12 mouse cellular contexts compared by ENCODE assay signal in the genomic region with DNA sequence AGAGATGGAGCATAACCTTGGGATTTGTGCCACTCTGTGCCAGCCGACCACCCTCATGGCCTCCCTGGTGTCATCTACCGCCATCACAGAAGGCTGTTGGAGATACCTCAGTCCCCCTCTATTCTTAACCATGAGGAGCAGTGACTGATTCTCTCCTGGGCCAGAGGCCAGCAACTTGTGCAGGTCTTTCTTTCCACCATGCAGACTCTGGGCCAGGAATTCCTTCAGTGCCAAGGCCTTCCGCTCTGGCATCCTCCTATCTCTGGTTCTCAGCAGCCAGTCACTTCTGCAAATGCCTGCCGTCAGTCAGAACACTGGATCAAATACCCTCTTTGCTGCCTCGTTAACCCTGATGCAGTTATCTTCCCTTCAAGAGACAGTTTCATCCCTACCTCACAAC. TPM values are rescaled to one million over a fixed set of nuclear protein-coding genes. Genes with fewer than 3 reads are reported as not detected.
DNase-seq lines count a peak whose midpoint lies in the region; ATAC-seq and TF ChIP-seq lines count a peak whose summit lies in the region.
"Had no signal": no experiment of that assay in that cellular context is flagged by ENCODE, and none has a peak within 500 bp of the region (broad histone marks: within the 10 kb centered on the region; RNA-seq: fewer than 3 reads in every experiment).

No protein-coding gene starts in this region.

- H3K4me3 ChIP-seq in forebrain, embryonic 16.5 days (replicated peaks; ENCODE audit: low read length), result no peak overlapping the region
- no peak overlapping the region for H3K4me3 ChIP-seq in forebrain, embryonic 12.5 days (replicated peaks)
- no peak overlapping the region for H3K4me3 ChIP-seq in midbrain, embryonic 13.5 days (replicated peaks)
- H3K4me3 ChIP-seq in midbrain, embryonic 16.5 days (ENCODE audit: low read depth, low read length), result no peak overlapping the region
- no peak overlapping the region for H3K4me3 ChIP-seq in intestine, embryonic 15.5 days (replicated peaks)
- H3K4me3 ChIP-seq: erythroblast, embryonic 14.5 days; lung, embryonic 15.5 days had no signal

- H3K9ac ChIP-seq in forebrain, embryonic 16.5 days (replicated peaks; ENCODE audit: low read depth, low read length), result no peak overlapping the region
- no peak overlapping the region for H3K9ac ChIP-seq in forebrain, embryonic 12.5 days
- H3K9ac ChIP-seq in midbrain, embryonic 13.5 days (replicated peaks), result no peak overlapping the region
- H3K9ac ChIP-seq in midbrain, embryonic 16.5 days (ENCODE audit: low read depth, low read length), result no peak overlapping the region
- no peak overlapping the region for H3K9ac ChIP-seq in intestine, embryonic 15.5 days
- H3K9ac ChIP-seq: lung, embryonic 15.5 days had no signal

- ATAC-seq in forebrain, embryonic 16.5 days, result no peak
- ATAC-seq in forebrain, embryonic 12.5 days (ENCODE audit: low FRiP score), result no peak
- no peak for ATAC-seq in midbrain, embryonic 13.5 days
- ATAC-seq in midbrain, embryonic 16.5 days, result no peak
- ATAC-seq in intestine, embryonic 15.5 days, result no peak

- intact Hi-C loops in heart, postnatal 14 days (cut with DNase I), result loop anchor here (5.0 kb wide), 1 partner anchor 83 kb away; no protein-coding TSS in a partner anchor

- H3K9me3 ChIP-seq in forebrain, embryonic 16.5 days (ENCODE audit: control insufficient read depth, low read length), result no peaks in the 10 kb centered on the region
- H3K9me3 ChIP-seq in forebrain, embryonic 12.5 days, result no peaks in the 10 kb centered on the region
- H3K9me3 ChIP-seq in midbrain, embryonic 13.5 days, result peaks cover 3% of the 10 kb centered on the region; the same call in 1 of the 2 replicates
- H3K9me3 ChIP-seq in midbrain, embryonic 16.5 days (replicated peaks; ENCODE audit: control insufficient read depth, low read length, poor library complexity, severe bottlenecking), result no peaks in the 10 kb centered on the region; the same call in 1 of the 2 replicates
- H3K9me3 ChIP-seq in intestine, embryonic 15.5 days, result no peaks in the 10 kb centered on the region
- H3K9me3 ChIP-seq: lung, embryonic 15.5 days had no signal

- TF ChIP-seq CTCF in brain, embryonic 14.5 days (IDR thresholded peaks at IDR 0.05; ENCODE audit: borderline replicate concordance, extremely low read depth, insufficient read depth, insufficient read length), result no peak

- peak overlapping the region; percentile 21; the same call in 1 of the 2 replicates for H3K27ac ChIP-seq in forebrain, embryonic 16.5 days (ENCODE audit: low read length)
- H3K27ac ChIP-seq in forebrain, embryonic 12.5 days, result no peak overlapping the region
- H3K27ac ChIP-seq in midbrain, embryonic 13.5 days, result peak overlapping the region; percentile 44; the same call in 1 of the 2 replicates
- no peak overlapping the region for H3K27ac ChIP-seq in midbrain, embryonic 16.5 days (ENCODE audit: low read length)
- H3K27ac ChIP-seq in intestine, embryonic 15.5 days, result no peak overlapping the region
- H3K27ac ChIP-seq: lung, embryonic 15.5 days had no signal

- TF ChIP-seq POLR2A in brain, embryonic 14.5 days (IDR thresholded peaks at IDR 0.05; ENCODE audit: borderline replicate concordance, extremely low read depth, insufficient read depth, insufficient read length, poor library complexity, severe bottlenecking), result no peak

- H3K36me3 ChIP-seq in forebrain, embryonic 16.5 days (ENCODE audit: control insufficient read depth, insufficient read depth), result 0 out of 2 replicates have a peak, but pooled peaks cover 2% of the 10 kb centered on the region
- peaks cover 5% of the 10 kb centered on the region; the same call in 1 of the 2 replicates for H3K36me3 ChIP-seq in forebrain, embryonic 12.5 days (replicated peaks)
- H3K36me3 ChIP-seq in midbrain, embryonic 13.5 days, result peaks cover 57% of the 10 kb centered on the region
- H3K36me3 ChIP-seq in midbrain, embryonic 16.5 days (ENCODE audit: control insufficient read depth, insufficient read depth, low read length), result no peaks in the 10 kb centered on the region
- H3K36me3 ChIP-seq in intestine, embryonic 15.5 days, result 0 out of 2 replicates have a peak, but pooled peaks cover 9% of the 10 kb centered on the region

- WGBS in forebrain, embryonic 16.5 days, result 49% methylated on average over 5 of the region's 5 CpGs
- WGBS in forebrain, embryonic 12.5 days, result 66% methylated on average over 5 of the region's 5 CpGs
- WGBS in midbrain, embryonic 13.5 days, result 67% methylated on average over 5 of the region's 5 CpGs
- WGBS in midbrain, embryonic 16.5 days, result 63% methylated on average over 5 of the region's 5 CpGs
- WGBS in intestine, embryonic 15.5 days, result 89% methylated on average over 5 of the region's 5 CpGs

- no peaks in the 10 kb centered on the region for H3K27me3 ChIP-seq in forebrain, embryonic 16.5 days (replicated peaks; ENCODE audit: control insufficient read depth, insufficient read depth, low read length)
- no peaks in the 10 kb centered on the region for H3K27me3 ChIP-seq in forebrain, embryonic 12.5 days
- no peaks in the 10 kb centered on the region for H3K27me3 ChIP-seq in midbrain, embryonic 13.5 days
- no peaks in the 10 kb centered on the region for H3K27me3 ChIP-seq in midbrain, embryonic 16.5 days (ENCODE audit: control insufficient read depth, insufficient read depth, low read depth, low read length)
- H3K27me3 ChIP-seq in intestine, embryonic 15.5 days (replicated peaks), result no peaks in the 10 kb centered on the region
- H3K27me3 ChIP-seq: lung, embryonic 15.5 days had no signal

- DNase-seq in brain, embryonic 14.5 days (ENCODE audit: low read depth), result peak; percentile 57
- DNase-seq in heart, postnatal 14 days, result peak; percentile 41 to 66
- DNase-seq: kidney, adult 9 months; layer of hippocampus, adult 9-11 months; right cerebral cortex, postnatal 25 days had no signal

- H3K4me2 ChIP-seq in forebrain, embryonic 16.5 days (ENCODE audit: low read length), result no peak overlapping the region
- no peak overlapping the region for H3K4me2 ChIP-seq in forebrain, embryonic 12.5 days
- H3K4me2 ChIP-seq in midbrain, embryonic 13.5 days (replicated peaks), result no peak overlapping the region
- no peak overlapping the region for H3K4me2 ChIP-seq in midbrain, embryonic 16.5 days (ENCODE audit: low read length)
- no peak overlapping the region for H3K4me2 ChIP-seq in intestine, embryonic 15.5 days (replicated peaks)
- H3K4me2 ChIP-seq: lung, embryonic 15.5 days had no signal

- peaks cover 33% of the 10 kb centered on the region for H3K4me1 ChIP-seq in forebrain, embryonic 16.5 days (replicated peaks; ENCODE audit: control insufficient read depth, insufficient read depth, low read length)
- no peaks in the 10 kb centered on the region for H3K4me1 ChIP-seq in forebrain, embryonic 12.5 days
- H3K4me1 ChIP-seq in midbrain, embryonic 13.5 days (replicated peaks), result peaks cover 20% of the 10 kb centered on the region
- peaks cover 8% of the 10 kb centered on the region; the same call in 1 of the 2 replicates for H3K4me1 ChIP-seq in midbrain, embryonic 16.5 days (ENCODE audit: control insufficient read depth, insufficient read depth, low read length)
- H3K4me1 ChIP-seq in intestine, embryonic 15.5 days (replicated peaks), result 0 out of 2 replicates have a peak, but pooled peaks cover 13% of the 10 kb centered on the region

RNA-seq across cellular contexts. Expression of gene Srebf1, which starts 31.9 kb away (rescaled TPM):
- polyA plus RNA-seq in forebrain, embryonic 16.5 days (2015; fragmentation: Nextera tagmentation; extraction: Ambion mirVana), result 41.1 and 46.9 TPM in 2 replicates
- polyA plus RNA-seq in forebrain, embryonic 12.5 days (2016; fragmentation: Nextera tagmentation; extraction: Ambion mirVana), result 58.0 and 58.1 TPM in 2 replicates
- polyA plus RNA-seq in midbrain, embryonic 13.5 days (2015; fragmentation: Nextera tagmentation; extraction: Ambion mirVana), result 38.5 and 46.0 TPM in 2 replicates
- polyA plus RNA-seq in midbrain, embryonic 16.5 days (2015; fragmentation: Nextera tagmentation; extraction: Ambion mirVana), result 31.9 and 34.1 TPM in 2 replicates
- polyA plus RNA-seq in brain, embryonic 14.5 days (2012; rRNA removed), result 71.9 and 78.9 TPM in 2 replicates
- 10 to 100 TPM; 29.0 to 32.0 TPM for total RNA-seq in heart, postnatal 14 days (2021)
- 89.5 and 108 TPM in 2 replicates for polyA plus RNA-seq in intestine, embryonic 15.5 days (2015; fragmentation: Nextera tagmentation; extraction: Ambion mirVana)

Comparison
In these comparisons a context has a peak if more than half of its experiments do, and no peak if none do; other contexts are left out.
1. H3K27ac ChIP-seq: peak in forebrain, embryonic 16.5 days (single experiment) and midbrain, embryonic 13.5 days (single experiment); none in forebrain, embryonic 12.5 days (single experiment), midbrain, embryonic 16.5 days (single experiment) and intestine, embryonic 15.5 days (single experiment).